In the genomic region with DNA sequence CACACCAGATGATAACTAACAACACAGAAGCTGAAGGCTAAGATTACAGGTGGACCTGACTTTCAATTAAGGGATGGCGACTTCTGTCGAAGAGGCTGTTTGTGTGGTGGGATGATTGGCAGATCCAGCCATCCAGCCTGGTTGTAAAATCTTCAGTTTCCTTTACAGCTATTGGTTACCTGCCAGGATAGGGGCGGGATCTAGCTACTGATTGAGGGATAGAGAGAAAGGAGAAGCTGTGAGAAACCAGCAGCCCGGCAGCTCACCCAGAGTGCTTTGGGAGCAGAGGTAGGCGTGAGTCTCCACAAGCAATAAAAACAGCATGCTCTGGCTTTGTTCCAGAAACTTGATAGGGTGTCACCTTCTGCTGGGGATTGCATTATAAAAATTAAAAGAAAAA, we compare ENCODE assay signal across 8 mouse cellular contexts.
DNase-seq lines count a peak whose midpoint lies in the region; ATAC-seq lines count a peak whose summit lies in the region.

No protein-coding gene starts in this region.

- H3K27ac ChIP-seq in heart, embryonic 10.5 days, result no peak overlapping the region
- H3K27ac ChIP-seq in heart, embryonic 16.5 days (ENCODE audit: low read length), result no peak overlapping the region
- H3K27ac ChIP-seq in limb, embryonic 13.5 days, result 0 out of 2 replicates have a peak overlapping the region, but pooled peaks have one; percentile 15

- peak; percentile 76 for DNase-seq in heart, embryonic 10.5 days (ENCODE audit: low spot score)
- no peak for DNase-seq in heart, adult 18-20 months
- DNase-seq in cerebellum, postnatal 4 days (ENCODE audit: low spot score in 2 of 2), result peak; percentile 36 to 80
- peak; percentile 81 for DNase-seq in kidney, postnatal 14 days
- peak; percentile 95 for DNase-seq in right cerebral cortex, postnatal 10 days (ENCODE audit: low spot score in 2 of 2)

- no peaks in the 10 kb centered on the region for H3K4me1 ChIP-seq in heart, embryonic 10.5 days
- H3K4me1 ChIP-seq in heart, embryonic 16.5 days (ENCODE audit: control insufficient read depth, insufficient read depth, low read length), result no peaks in the 10 kb centered on the region
- peaks cover 10% of the 10 kb centered on the region for H3K4me1 ChIP-seq in limb, embryonic 13.5 days

- no peak overlapping the region for H3K4me3 ChIP-seq in heart, embryonic 10.5 days
- peak overlapping the region; percentile 26 for H3K4me3 ChIP-seq in heart, embryonic 16.5 days (ENCODE audit: low read length)
- peak overlapping the region; percentile 33 for H3K4me3 ChIP-seq in limb, embryonic 13.5 days

- no peak overlapping the region for H3K9ac ChIP-seq in heart, embryonic 16.5 days (ENCODE audit: low read length)
- no peak overlapping the region for H3K9ac ChIP-seq in limb, embryonic 13.5 days

- peak; percentile 55; the same call in 1 of the 2 replicates for ATAC-seq in heart, embryonic 16.5 days (replicated peaks; ENCODE audit: extremely low read depth, insufficient read depth, low FRiP score)
- peak; percentile 96 for ATAC-seq in limb, embryonic 13.5 days (ENCODE audit: low FRiP score, low read depth)
- no peak for ATAC-seq in activated CD4-positive, CD25-positive, alpha-beta regulatory T cell, adult 4 months

- no peaks in the 10 kb centered on the region for H3K27me3 ChIP-seq in heart, embryonic 10.5 days (ENCODE audit: insufficient read depth, poor library complexity, severe bottlenecking)
- H3K27me3 ChIP-seq in heart, embryonic 16.5 days (ENCODE audit: control insufficient read depth, insufficient read depth, low read length), result no peaks in the 10 kb centered on the region
- no peaks in the 10 kb centered on the region for H3K27me3 ChIP-seq in limb, embryonic 13.5 days

- H3K36me3 ChIP-seq in heart, embryonic 10.5 days, result no peaks in the 10 kb centered on the region
- no peaks in the 10 kb centered on the region for H3K36me3 ChIP-seq in heart, embryonic 16.5 days (ENCODE audit: control insufficient read depth, insufficient read depth)
- no peaks in the 10 kb centered on the region for H3K36me3 ChIP-seq in limb, embryonic 13.5 days

- WGBS in heart, embryonic 10.5 days, result 31% methylated on average over 5 of the region's 5 CpGs
- 20% methylated on average over 5 of the region's 5 CpGs for WGBS in heart, embryonic 16.5 days
- WGBS in limb, embryonic 13.5 days, result 4% methylated on average over 5 of the region's 5 CpGs

- no peaks in the 10 kb centered on the region for H3K9me3 ChIP-seq in heart, embryonic 10.5 days
- H3K9me3 ChIP-seq in heart, embryonic 16.5 days (replicated peaks; ENCODE audit: control insufficient read depth, low read length), result no peaks in the 10 kb centered on the region
- no peaks in the 10 kb centered on the region for H3K9me3 ChIP-seq in limb, embryonic 13.5 days

- peak overlapping the region; percentile 47 for H3K4me2 ChIP-seq in heart, embryonic 16.5 days (ENCODE audit: low read depth, low read length)
- peak overlapping the region; percentile 58 for H3K4me2 ChIP-seq in limb, embryonic 13.5 days (replicated peaks)

Comparison
In these comparisons a context has a peak if more than half of its experiments do, and no peak if none do; other contexts are left out.
1. DNase-seq: peak in heart, embryonic 10.5 days (single experiment), cerebellum, postnatal 4 days (2 of 2), kidney, postnatal 14 days (single experiment) and right cerebral cortex, postnatal 10 days (2 of 2); none in heart, adult 18-20 months (0 of 2).